Mouse (Mus musculus): Measurements from ENCODE around the gene Dtx3.

DNA sequence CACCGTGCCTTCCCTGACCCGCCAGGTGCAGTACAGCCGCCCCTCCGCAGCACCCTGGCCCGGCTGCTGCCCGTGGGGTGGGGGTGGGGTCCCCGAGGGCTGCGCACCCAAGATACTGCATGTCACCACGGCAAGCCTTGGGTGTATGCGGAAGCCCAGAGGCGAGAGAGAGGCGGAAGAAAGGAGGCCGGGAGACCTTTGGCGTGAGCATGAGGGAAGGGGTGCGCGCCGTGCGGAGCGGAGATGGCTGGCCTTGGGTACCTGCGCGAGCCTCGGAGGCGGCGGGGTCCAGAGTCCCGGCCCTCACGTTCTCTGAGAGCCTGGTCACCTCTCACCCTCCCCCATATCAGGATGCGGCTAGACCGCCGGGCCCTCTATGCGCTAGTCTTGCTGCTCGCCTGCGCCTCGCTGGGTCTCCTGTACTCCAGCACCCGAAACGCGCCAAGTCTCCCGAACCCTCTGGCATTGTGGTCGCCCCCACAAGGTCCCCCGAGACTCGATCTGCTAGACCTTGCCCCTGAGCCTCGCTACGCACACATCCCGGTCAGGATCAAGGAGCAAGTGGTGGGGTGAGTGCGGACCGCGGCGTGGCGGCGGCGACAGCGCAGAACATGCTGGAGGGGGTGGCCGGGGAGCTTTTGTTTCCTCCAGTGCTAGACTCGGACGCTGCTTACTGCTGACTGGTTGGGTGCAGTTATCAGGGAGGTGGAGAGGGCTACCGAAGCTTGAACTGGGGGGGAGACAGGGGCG lies 29.7 kb downstream of the Dtx3 start:
- TF ChIP-seq EP300 (IDR thresholded peaks at IDR 0.05; ENCODE audit: insufficient read depth, low read depth, low read length) (no peak), CTCF (IDR thresholded peaks at IDR 0.05; ENCODE audit: low read depth, low read length) (no peak), POLR2A (IDR thresholded peaks at IDR 0.05; ENCODE audit: insufficient read depth, low read length) (no peak)
